Mouse (Mus musculus): ENCODE measurements around the gene Drc7. TPM values are rescaled to one million over a fixed set of nuclear protein-coding genes. Genes with fewer than 3 reads are reported as not detected.
A peak's percentile ranks its signal among the peaks of the same experiment; 100 is the strongest.

Drc7 gene
- polyA plus RNA-seq, 1 experiment from 2014 or later = 0.39 TPM

- WGBS (ENCODE audit: insufficient replicate concordance) = 59% methylated on average over 7 of the region's 7 CpGs
- Histone ChIP-seq H3K9ac (peak overlapping the region; percentile 8; the same call in 1 of the 2 replicates), H3K9me3 (replicated peaks) (no peaks in the 10 kb centered on the region), H3K4me2 (peak overlapping the region; percentile 35), H3K4me3 (replicated peaks) (no peak overlapping the region), H3K4me1 (replicated peaks) (peaks cover 51% of the 10 kb centered on the region), H3K27me3 (no peaks in the 10 kb centered on the region), H3K27ac (replicated peaks) (peak overlapping the region; percentile 45), H3K36me3 (replicated peaks) (peaks cover 37% of the 10 kb centered on the region)
- ATAC-seq (ENCODE audit: insufficient read depth) = no peak
Observed at GRCm38 (mm10) chr8:95085432-95086141, 30.7 kb downstream of the Drc7 start.

DNA sequence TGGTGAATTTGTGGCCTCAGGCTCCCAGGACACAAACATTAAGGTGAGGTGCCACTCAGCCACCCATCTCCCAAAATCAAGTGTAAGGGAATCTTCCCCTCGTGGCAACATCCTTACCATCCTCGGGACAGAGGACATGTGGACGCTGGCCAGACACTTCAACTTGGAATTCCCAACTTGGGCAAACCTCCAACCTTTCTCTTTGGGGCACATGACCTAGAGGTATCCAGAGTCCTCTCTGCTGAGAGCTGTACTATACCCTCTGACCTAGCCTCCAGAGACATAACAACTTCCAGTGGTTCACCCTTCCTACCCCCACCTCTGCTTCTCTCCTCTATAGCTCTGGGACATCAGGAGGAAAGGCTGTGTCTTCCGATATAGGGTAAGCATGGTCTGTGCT is 38.7 kb downstream of the Drc7 start:
- H3K4me3 ChIP-seq (replicated peaks) = no peak overlapping the region
- WGBS (ENCODE audit: insufficient replicate concordance) = 69% methylated on average over 4 of the region's 4 CpGs
- H3K9ac ChIP-seq = no peak overlapping the region
- peaks cover 8% of the 10 kb centered on the region; the same call in 1 of the 2 replicates for H3K4me1 ChIP-seq (replicated peaks)
- no peak overlapping the region for H3K27ac ChIP-seq (replicated peaks)
- H3K4me2 ChIP-seq = no peak overlapping the region
- no peak for ATAC-seq (ENCODE audit: insufficient read depth)
- no peaks in the 10 kb centered on the region for H3K9me3 ChIP-seq (replicated peaks)
- peaks cover 30% of the 10 kb centered on the region for H3K36me3 ChIP-seq (replicated peaks)
- no peaks in the 10 kb centered on the region for H3K27me3 ChIP-seq

GRCm38 (mm10) chr8:95099009-95099408 is 44.1 kb downstream of the Drc7 start:
- H3K36me3 ChIP-seq (replicated peaks) = peaks cover 29% of the 10 kb centered on the region
- no peaks in the 10 kb centered on the region for H3K4me1 ChIP-seq (replicated peaks)
- H3K4me2 ChIP-seq = no peak overlapping the region
- WGBS (ENCODE audit: insufficient replicate concordance) = 32% methylated on average over 5 of the region's 5 CpGs
- no peaks in the 10 kb centered on the region for H3K9me3 ChIP-seq (replicated peaks)
- H3K4me3 ChIP-seq (replicated peaks) = no peak overlapping the region
- no peak overlapping the region for H3K9ac ChIP-seq
- H3K27ac ChIP-seq (replicated peaks) = no peak overlapping the region
- no peak for ATAC-seq (ENCODE audit: insufficient read depth)
- no peaks in the 10 kb centered on the region for H3K27me3 ChIP-seq

- H3K9ac ChIP-seq = no peak overlapping the region
- H3K9me3 ChIP-seq (replicated peaks) = no peaks in the 10 kb centered on the region
- no peaks in the 10 kb centered on the region for H3K4me1 ChIP-seq (replicated peaks)
- peaks cover 36% of the 10 kb centered on the region for H3K36me3 ChIP-seq (replicated peaks)
- no peaks in the 10 kb centered on the region for H3K27me3 ChIP-seq
- no peak overlapping the region for H3K4me2 ChIP-seq
- H3K4me3 ChIP-seq (replicated peaks) = no peak overlapping the region
- no peak overlapping the region for H3K27ac ChIP-seq (replicated peaks)
- 68% methylated on average over 4 of the region's 4 CpGs for WGBS (ENCODE audit: insufficient replicate concordance)
- peak; percentile 16; the same call in 1 of the 2 replicates for ATAC-seq (ENCODE audit: insufficient read depth)
Observed at GRCm38 (mm10) chr8:95101972-95102371, 47.1 kb downstream of the Drc7 start.

- no peak for ATAC-seq (ENCODE audit: insufficient read depth)
- H3K36me3 ChIP-seq (replicated peaks) = peaks cover 12% of the 10 kb centered on the region; the same call in 1 of the 2 replicates
- no peaks in the 10 kb centered on the region for H3K27me3 ChIP-seq
- no peak overlapping the region for H3K4me3 ChIP-seq (replicated peaks)
- no peaks in the 10 kb centered on the region for H3K9me3 ChIP-seq (replicated peaks)
- 60% methylated on average over 13 of the region's 13 CpGs for WGBS (ENCODE audit: insufficient replicate concordance)
- H3K4me2 ChIP-seq = no peak overlapping the region
- no peak overlapping the region for H3K9ac ChIP-seq
- no peak overlapping the region for H3K27ac ChIP-seq (replicated peaks)
- H3K4me1 ChIP-seq (replicated peaks) = no peaks in the 10 kb centered on the region
Observed at GRCm38 (mm10) chr8:95107306-95107705, 52.4 kb downstream of the Drc7 start.

- Histone ChIP-seq H3K4me2 (no peak overlapping the region), H3K9ac (no peak overlapping the region), H3K27me3 (no peaks in the 10 kb centered on the region), H3K4me3 (replicated peaks) (no peak overlapping the region), H3K4me1 (replicated peaks) (no peaks in the 10 kb centered on the region), H3K9me3 (replicated peaks) (no peaks in the 10 kb centered on the region), H3K27ac (replicated peaks) (no peak overlapping the region), H3K36me3 (replicated peaks) (no peaks in the 10 kb centered on the region)
- 48% methylated on average over 3 of the region's 3 CpGs for WGBS (ENCODE audit: insufficient replicate concordance)
- no peak for ATAC-seq (ENCODE audit: insufficient read depth)
Observed at GRCm38 (mm10) chr8:95112594-95112993, 57.7 kb downstream of the Drc7 start.

GRCm38 (mm10) chr8:95113108-95113507 is 58.2 kb downstream of the Drc7 start:
- Histone ChIP-seq H3K9me3 (replicated peaks) (no peaks in the 10 kb centered on the region), H3K4me2 (no peak overlapping the region), H3K27ac (replicated peaks) (no peak overlapping the region), H3K4me3 (replicated peaks) (no peak overlapping the region), H3K4me1 (replicated peaks) (no peaks in the 10 kb centered on the region), H3K27me3 (no peaks in the 10 kb centered on the region), H3K9ac (no peak overlapping the region), H3K36me3 (replicated peaks) (no peaks in the 10 kb centered on the region)
- WGBS (ENCODE audit: insufficient replicate concordance) = 49% methylated on average over 4 of the region's 4 CpGs
- ATAC-seq (ENCODE audit: insufficient read depth) = no peak

DNA sequence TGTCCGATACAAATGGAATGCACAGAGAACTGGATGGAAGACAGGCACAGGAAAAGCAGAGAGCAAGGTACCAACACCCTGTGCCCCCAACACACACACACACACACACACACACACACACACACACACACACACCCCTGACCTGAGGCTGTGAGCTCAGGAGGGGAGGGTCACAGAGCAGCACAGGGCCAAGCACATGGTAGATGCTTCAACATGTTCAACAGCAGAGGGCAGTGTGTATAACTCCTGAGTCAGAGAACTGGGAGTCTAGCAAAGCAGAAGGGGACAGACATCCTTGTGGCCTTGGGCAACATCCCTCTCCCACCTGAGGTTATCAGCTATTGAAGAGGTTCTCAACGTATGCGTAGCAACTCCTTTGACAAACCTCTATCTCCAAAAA is 58.8 kb downstream of the Drc7 start:
- Histone ChIP-seq H3K4me1 (replicated peaks) (no peaks in the 10 kb centered on the region), H3K36me3 (replicated peaks) (no peaks in the 10 kb centered on the region), H3K4me2 (no peak overlapping the region), H3K27ac (replicated peaks) (no peak overlapping the region), H3K4me3 (replicated peaks) (no peak overlapping the region), H3K27me3 (no peaks in the 10 kb centered on the region), H3K9me3 (replicated peaks) (no peaks in the 10 kb centered on the region), H3K9ac (no peak overlapping the region)
- WGBS (ENCODE audit: insufficient replicate concordance) = 52% methylated on average over 3 of the region's 3 CpGs
- ATAC-seq (ENCODE audit: insufficient read depth) = peak; percentile 34; the same call in 1 of the 2 replicates

DNA sequence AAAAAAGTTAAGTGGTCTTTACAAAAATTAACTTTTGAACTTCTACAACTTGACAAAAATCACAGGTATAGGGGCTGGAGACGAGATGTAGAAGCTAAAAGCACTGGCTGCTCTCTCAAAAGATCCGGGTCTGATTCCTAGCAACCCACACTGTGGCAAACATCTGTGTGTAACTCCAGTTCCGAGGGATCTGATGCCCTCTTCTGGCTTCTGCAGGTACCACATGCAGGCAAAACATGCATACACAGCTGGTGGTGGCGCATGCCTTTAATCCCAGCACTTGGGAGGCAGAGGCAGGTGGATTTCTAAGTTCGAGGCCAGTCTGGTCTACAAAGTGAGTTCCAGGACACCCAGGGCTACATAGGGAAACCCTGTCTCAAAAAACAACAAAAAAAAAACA is 68.6 kb downstream of the Drc7 start:
- 69% methylated on average over 5 of the region's 5 CpGs for WGBS (ENCODE audit: insufficient replicate concordance)

DNA sequence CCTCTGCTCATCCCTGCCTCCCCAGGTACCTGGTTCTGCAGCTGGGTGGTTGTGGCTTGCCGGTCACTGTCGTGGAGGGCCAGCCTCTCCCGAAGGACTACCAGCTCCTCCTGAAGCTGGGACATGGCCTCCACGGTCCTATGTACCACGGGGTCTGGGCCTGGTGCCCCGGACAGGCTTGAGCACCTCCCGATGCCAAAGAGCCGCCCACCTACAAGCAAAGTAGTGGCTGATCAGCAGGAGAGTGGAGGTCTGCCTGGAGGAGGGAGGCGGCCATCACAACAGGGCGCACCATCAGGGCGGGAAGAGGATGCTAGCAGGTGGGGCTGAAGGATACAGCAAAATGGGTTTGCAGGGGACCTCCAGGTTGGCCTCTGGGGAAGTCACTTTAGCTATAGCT is 71.6 kb downstream of the Drc7 start:
- Histone ChIP-seq H3K4me1 (replicated peaks) (peaks cover 3% of the 10 kb centered on the region; the same call in 1 of the 2 replicates), H3K4me3 (replicated peaks) (no peak overlapping the region), H3K27me3 (no peaks in the 10 kb centered on the region), H3K36me3 (replicated peaks) (no peaks in the 10 kb centered on the region), H3K9ac (no peak overlapping the region), H3K4me2 (no peak overlapping the region), H3K9me3 (replicated peaks) (no peaks in the 10 kb centered on the region), H3K27ac (replicated peaks) (no peak overlapping the region)
- WGBS (ENCODE audit: insufficient replicate concordance) = 73% methylated on average over 11 of the region's 11 CpGs
- ATAC-seq (ENCODE audit: insufficient read depth) = no peak

More for the DNA sequence above, 68.6 kb downstream of the Drc7 start:
- H3K27me3 ChIP-seq = no peaks in the 10 kb centered on the region
- ATAC-seq (ENCODE audit: insufficient read depth) = no peak
- H3K9ac ChIP-seq = no peak overlapping the region
- H3K27ac ChIP-seq (replicated peaks) = no peak overlapping the region
- H3K4me1 ChIP-seq (replicated peaks) = no peaks in the 10 kb centered on the region
- H3K4me2 ChIP-seq = no peak overlapping the region
- no peak overlapping the region for H3K4me3 ChIP-seq (replicated peaks)
- no peaks in the 10 kb centered on the region for H3K36me3 ChIP-seq (replicated peaks)
- no peaks in the 10 kb centered on the region for H3K9me3 ChIP-seq (replicated peaks)

- H3K27me3 ChIP-seq = no peaks in the 10 kb centered on the region
- H3K4me1 ChIP-seq (replicated peaks) = peaks cover 7% of the 10 kb centered on the region; the same call in 1 of the 2 replicates
- H3K4me3 ChIP-seq (replicated peaks) = no peak overlapping the region
- WGBS (ENCODE audit: insufficient replicate concordance) = 63% methylated on average over 9 of the region's 9 CpGs
- no peak overlapping the region; the same call in 1 of the 2 replicates for H3K9ac ChIP-seq
- no peak for ATAC-seq (ENCODE audit: insufficient read depth)
- no peak overlapping the region for H3K27ac ChIP-seq (replicated peaks)
- no peaks in the 10 kb centered on the region for H3K9me3 ChIP-seq (replicated peaks)
- no peaks in the 10 kb centered on the region for H3K36me3 ChIP-seq (replicated peaks)
- H3K4me2 ChIP-seq = no peak overlapping the region
Observed at GRCm38 (mm10) chr8:95127658-95128057, 72.8 kb downstream of the Drc7 start.

All from liver, embryonic 15.5 days (tissue).